Mouse (Mus musculus): ENCODE results near the gene Mybpc3. TPM values are rescaled to one million over a fixed set of nuclear protein-coding genes. Genes with fewer than 3 reads are reported as not detected.

Gene Mybpc3
- polyA plus RNA-seq (2017; shearing (Covaris generic)), result not detected

- no peak for ATAC-seq
These were observed at the start of gene Mybpc3 for GRCm38 (mm10) chr2:91117585-91118275. Gene Mybpc3, plus strand, starts transcription at chr2:91118144.

- ATAC-seq, result no peak
These were observed 49.6 kb upstream of the Mybpc3 start for GRCm38 (mm10) chr2:91068162-91068871.

- no peak for ATAC-seq
These were observed 49.1 kb upstream of the Mybpc3 start for GRCm38 (mm10) chr2:91068872-91069165.

GRCm38 (mm10) chr2:91069306-91070000 lies 48.5 kb upstream of the Mybpc3 start:
- no peak for ATAC-seq

GRCm38 (mm10) chr2:91070076-91070800 lies 47.7 kb upstream of the Mybpc3 start, which contains the start of gene Slc39a13:
Gene Slc39a13, minus strand, starts transcription at chr2:91070417.
- peak; percentile 90 for ATAC-seq

- ATAC-seq, result no peak
These were observed 46.9 kb upstream of the Mybpc3 start for GRCm38 (mm10) chr2:91071059-91071458.

- ATAC-seq, result no peak
These were observed 45.9 kb upstream of the Mybpc3 start for GRCm38 (mm10) chr2:91072092-91072491.

GRCm38 (mm10) chr2:91077957-91078313 lies 40.0 kb upstream of the Mybpc3 start:
- no peak for ATAC-seq

GRCm38 (mm10) chr2:91078314-91079025 lies 39.5 kb upstream of the Mybpc3 start:
- ATAC-seq, result peak; percentile 54

- ATAC-seq, result no peak
These were observed 38.9 kb upstream of the Mybpc3 start for GRCm38 (mm10) chr2:91079026-91079384.

- peak; percentile 74 for ATAC-seq
These were observed 37.0 kb upstream of the Mybpc3 start for GRCm38 (mm10) chr2:91080784-91081513.

- ATAC-seq, result no peak
These were observed 35.9 kb upstream of the Mybpc3 start, which contains the start of gene Spi1 for GRCm38 (mm10) chr2:91081775-91082695. Gene Spi1, plus strand, starts transcription at chr2:91082390.

- ATAC-seq, result peak; percentile 81
These were observed 35.1 kb upstream of the Mybpc3 start for GRCm38 (mm10) chr2:91082844-91083243.

GRCm38 (mm10) chr2:91083366-91083940 lies 34.5 kb upstream of the Mybpc3 start:
- ATAC-seq, result peak; percentile 9

GRCm38 (mm10) chr2:91084179-91084820 lies 33.6 kb upstream of the Mybpc3 start:
- ATAC-seq, result no peak

GRCm38 (mm10) chr2:91085494-91086391 lies 32.2 kb upstream of the Mybpc3 start:
- no peak for ATAC-seq

GRCm38 (mm10) chr2:91086392-91087237 lies 31.3 kb upstream of the Mybpc3 start:
- no peak for ATAC-seq

GRCm38 (mm10) chr2:91087453-91087852 lies 30.5 kb upstream of the Mybpc3 start:
- ATAC-seq, result no peak
